Mouse (Mus musculus): ENCODE measurements around the gene Gbp3. TPM values are rescaled to one million over a fixed set of nuclear protein-coding genes. Genes with fewer than 3 reads are reported as not detected.

Gene Gbp3
- total RNA-seq, 2 experiments from 2014 or later: 6.6 to 8.6 TPM

DNA sequence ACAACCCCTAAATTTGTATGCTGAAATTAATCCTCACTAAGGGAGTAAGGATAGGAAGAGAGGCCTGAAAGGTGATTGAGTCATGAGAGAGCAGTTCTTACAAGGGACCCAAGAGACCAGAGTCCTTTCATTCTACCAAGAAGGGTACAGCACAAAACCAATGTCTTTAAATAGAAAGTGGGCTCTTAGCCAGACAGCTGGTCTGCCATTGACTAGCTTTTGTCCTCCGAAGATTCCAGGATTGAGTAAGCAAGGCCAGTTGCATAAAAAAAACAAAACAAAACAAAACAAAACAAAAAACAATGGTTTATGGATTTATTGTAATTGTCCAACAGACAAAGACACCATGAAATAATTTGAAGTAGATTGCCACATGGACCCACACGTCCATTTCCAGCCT lies 29.1 kb downstream of the Gbp3 start:
- no peak for DNase-seq

DNA sequence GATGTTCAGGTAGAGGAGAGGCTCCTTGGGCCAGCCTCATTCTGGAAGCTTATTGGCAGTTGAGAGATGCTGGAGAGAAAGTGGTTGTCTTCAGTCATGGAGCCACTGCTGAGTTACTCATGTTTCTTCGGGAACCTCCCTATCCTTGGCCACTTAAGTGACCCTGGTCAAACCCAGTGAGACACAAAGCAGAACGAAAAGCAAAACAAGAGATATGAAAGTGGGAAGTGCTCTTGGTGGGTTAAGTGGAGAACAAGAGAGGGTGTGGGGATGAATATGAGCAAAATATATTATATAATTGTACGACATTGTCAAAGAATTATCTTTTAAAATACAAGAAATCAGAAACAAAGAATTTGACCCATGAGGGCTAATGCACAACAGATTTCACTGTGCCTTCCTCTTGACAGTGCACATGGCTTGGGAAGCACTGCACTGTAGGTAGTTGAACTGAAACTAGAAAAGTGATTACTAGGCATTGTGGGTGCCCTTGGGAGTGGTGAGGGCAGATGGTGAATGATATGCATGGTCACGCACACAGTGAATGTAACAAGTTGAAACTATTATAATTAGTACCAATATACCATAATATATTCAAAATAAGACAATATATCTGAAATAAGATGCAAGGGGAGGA lies 30.7 kb downstream of the Gbp3 start:
- no peak for DNase-seq

- DNase-seq: no peak
Measured at GRCm38 (mm10) chr3:142594547-142594946, 34.7 kb downstream of the Gbp3 start, which contains the start of gene Gbp2b. Gene Gbp2b (plus strand): TSS chr3:142594847.

- DNase-seq: no peak
Measured at GRCm38 (mm10) chr3:142597923-142598322, 38.1 kb downstream of the Gbp3 start.

GRCm38 (mm10) chr3:142601675-142602074 lies 41.8 kb downstream of the Gbp3 start:
- no peak for DNase-seq

GRCm38 (mm10) chr3:142618658-142619057 lies 58.8 kb downstream of the Gbp3 start:
- no peak for DNase-seq

DNA sequence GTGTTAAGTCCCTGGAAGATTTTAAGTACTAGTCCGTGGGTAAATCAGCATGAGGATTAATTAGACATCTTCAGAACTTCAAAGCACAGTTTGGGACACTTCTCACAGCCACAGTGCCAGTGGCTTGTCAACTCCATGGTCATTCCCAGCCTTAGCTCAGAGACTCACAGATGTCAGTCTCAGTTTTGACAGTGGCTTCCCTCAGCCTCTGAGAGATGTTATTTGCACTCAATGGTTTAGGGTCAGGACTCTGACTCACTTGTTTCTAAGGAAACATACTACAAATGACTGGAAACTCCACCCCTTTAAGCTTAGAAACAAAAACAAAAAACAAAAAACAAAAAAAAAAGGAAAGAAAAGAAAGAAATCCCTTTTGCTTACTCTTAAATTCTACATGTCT lies 59.8 kb downstream of the Gbp3 start:
- DNase-seq: no peak

GRCm38 (mm10) chr3:142620111-142620955 lies 60.5 kb downstream of the Gbp3 start, which contains the start of gene Gbp2:
Gene Gbp2 (plus strand): TSS chr3:142620602.
- no peak for DNase-seq

DNA sequence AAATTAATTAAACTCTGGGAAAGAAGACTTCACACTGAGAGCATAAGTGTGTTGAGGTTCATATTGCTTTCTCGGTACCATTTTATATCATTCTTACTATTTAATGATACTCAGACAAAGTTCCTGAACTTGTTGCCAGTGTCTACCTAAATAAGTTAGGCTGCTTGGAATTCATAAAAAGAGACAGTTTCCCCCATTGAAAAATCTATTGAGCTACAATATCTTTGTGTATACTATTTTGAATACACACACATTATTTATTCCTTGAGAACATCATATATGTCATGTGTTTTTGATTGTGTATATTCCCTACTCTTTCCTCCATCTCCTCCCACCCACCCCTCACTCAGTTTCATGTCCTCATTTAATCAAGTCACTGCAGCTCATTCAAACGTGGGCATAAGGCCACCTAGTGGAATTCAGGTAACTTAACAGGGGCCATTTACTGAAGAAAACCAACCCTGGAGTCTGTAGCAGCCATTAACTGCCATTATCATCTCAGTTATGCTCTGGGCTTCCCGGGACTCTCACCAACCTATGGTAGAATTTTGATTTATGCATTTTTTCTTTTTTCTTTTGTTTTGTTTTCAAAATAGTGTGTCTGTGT lies 61.2 kb downstream of the Gbp3 start:
- no peak for DNase-seq

Other genes starting within 250 kb of the Gbp3 start
- 100 to 1,000 TPM; 388 to 401 TPM for gene Pdlim5, start 164.3 kb upstream of the Gbp3 start, total RNA-seq (2021)
- gene Gbp5, start 66.0 kb upstream of the Gbp3 start, total RNA-seq (2021): 1 to 10 TPM; 2.2 to 3.2 TPM
- gene Gbp7, start 29.7 kb upstream of the Gbp3 start, total RNA-seq (2021): 1 to 10 TPM; 4.3 to 5.8 TPM
- gene Gbp2b, start 34.8 kb downstream of the Gbp3 start, total RNA-seq (2021): not detected
- gene Gbp2, start 60.6 kb downstream of the Gbp3 start, total RNA-seq (2021): 1 to 10 TPM; 3.7 to 4.5 TPM
- 1 to 10 TPM; 2.6 to 4.2 TPM for gene Kyat3, start 141.0 kb downstream of the Gbp3 start, total RNA-seq (2021)
- gene Gtf2b, start 205.0 kb downstream of the Gbp3 start, total RNA-seq (2021): 10 to 100 TPM; 18.2 to 18.8 TPM

Measured in gastrocnemius, postnatal 10 days (tissue).